Comparison of ENCODE assay signal across 11 mouse cellular contexts in the genomic region with DNA sequence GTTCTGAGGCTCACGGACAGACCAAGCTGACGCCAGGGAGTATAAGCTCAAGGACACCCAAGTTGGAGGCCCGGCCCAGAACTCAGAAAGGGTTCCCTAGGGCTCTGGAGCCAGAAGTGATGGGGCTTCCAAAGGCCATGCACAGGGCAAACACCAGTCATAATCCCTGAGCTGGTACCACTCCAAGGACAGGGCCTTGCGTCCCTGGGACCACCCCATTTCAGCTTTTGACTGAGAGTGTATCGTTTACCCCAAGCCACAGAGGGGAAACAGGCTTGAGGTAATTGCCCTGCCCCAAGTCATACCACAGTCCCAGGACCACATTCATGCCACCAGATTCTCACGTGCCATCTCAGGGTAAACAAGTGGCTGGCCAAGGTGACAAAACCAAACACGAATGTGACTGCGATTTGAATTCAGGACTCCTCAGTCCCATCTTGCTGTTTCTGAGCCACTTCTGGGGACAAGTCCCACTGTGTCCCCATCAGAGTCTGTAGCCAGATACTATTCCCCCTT. TPM values are rescaled to one million over a fixed set of nuclear protein-coding genes. Genes with fewer than 3 reads are reported as not detected.
A peak's percentile ranks its signal among the peaks of the same experiment; 100 is the strongest.
DNase-seq lines count a peak whose midpoint lies in the region; ATAC-seq and TF ChIP-seq lines count a peak whose summit lies in the region.
"Had no signal": no experiment of that assay in that cellular context is flagged by ENCODE, and none has a peak within 500 bp of the region (broad histone marks: within the 10 kb centered on the region; RNA-seq: fewer than 3 reads in every experiment).

No protein-coding gene starts in this region.

- TF ChIP-seq CTCF in gastrocnemius, adult 2 months (IDR thresholded peaks at IDR 0.05) = no peak
- no peak for TF ChIP-seq CTCF in liver, postnatal 0 days (IDR thresholded peaks at IDR 0.05; ENCODE audit: low read depth)

- 0 out of 2 replicates have a peak overlapping the region, but pooled peaks have one; percentile 2 for H3K9ac ChIP-seq in lung, embryonic 15.5 days
- H3K9ac ChIP-seq in embryonic facial prominence, embryonic 13.5 days = no peak overlapping the region
- H3K9ac ChIP-seq in liver, postnatal 0 days (replicated peaks) = peak overlapping the region; percentile 88
- H3K9ac ChIP-seq: neural tube, embryonic 12.5 days had no signal

- no peaks in the 10 kb centered on the region for H3K27me3 ChIP-seq in lung, embryonic 15.5 days
- no peaks in the 10 kb centered on the region for H3K27me3 ChIP-seq in embryonic facial prominence, embryonic 13.5 days
- H3K27me3 ChIP-seq in liver, postnatal 0 days (ENCODE audit: insufficient read depth, low read length) = no peaks in the 10 kb centered on the region
- H3K27me3 ChIP-seq: neural tube, embryonic 12.5 days had no signal

- H3K27ac ChIP-seq in gastrocnemius, adult 2 months = peak overlapping the region; percentile 83
- H3K27ac ChIP-seq in lung, embryonic 15.5 days = peak overlapping the region; percentile 72
- H3K27ac ChIP-seq in embryonic facial prominence, embryonic 13.5 days = peak overlapping the region; percentile 78
- H3K27ac ChIP-seq in liver, postnatal 0 days (ENCODE audit: low read depth) = peak overlapping the region; percentile 35
- H3K27ac ChIP-seq: neural tube, embryonic 12.5 days had no signal

- peak overlapping the region; percentile 45; the same call in 1 of the 2 replicates for H3K4me3 ChIP-seq in gastrocnemius, adult 2 months
- H3K4me3 ChIP-seq in lung, embryonic 15.5 days = no peak overlapping the region
- no peak overlapping the region for H3K4me3 ChIP-seq in embryonic facial prominence, embryonic 13.5 days
- 0 out of 2 replicates have a peak overlapping the region, but pooled peaks have one; percentile 82 for H3K4me3 ChIP-seq in liver, postnatal 0 days (ENCODE audit: low read depth, low read length)
- H3K4me3 ChIP-seq: neural tube, embryonic 12.5 days had no signal

- 66% methylated on average over 8 of the region's 8 CpGs for WGBS in lung, embryonic 15.5 days
- 87% methylated on average over 8 of the region's 8 CpGs for WGBS in embryonic facial prominence, embryonic 13.5 days
- WGBS in liver, postnatal 0 days (ENCODE audit: insufficient replicate concordance) = 83% methylated on average over 8 of the region's 8 CpGs

- H3K4me1 ChIP-seq in lung, embryonic 15.5 days = peaks cover 63% of the 10 kb centered on the region
- peaks cover 50% of the 10 kb centered on the region for H3K4me1 ChIP-seq in embryonic facial prominence, embryonic 13.5 days
- peaks cover 65% of the 10 kb centered on the region for H3K4me1 ChIP-seq in liver, postnatal 0 days (ENCODE audit: insufficient read depth)

- no peak for ATAC-seq in lung, embryonic 15.5 days (ENCODE audit: borderline replicate concordance, extremely low read depth, low FRiP score, low TSS enrichment)
- ATAC-seq in embryonic facial prominence, embryonic 13.5 days (ENCODE audit: insufficient number of reproducible peaks, insufficient read depth, low FRiP score, low TSS enrichment, low read depth) = no peak
- no peak for ATAC-seq in liver, postnatal 0 days

- intact Hi-C loops in gastrocnemius, adult 2 months (cut with DNase I) = no loop called here

- DNase-seq in gastrocnemius, adult 2 months = no peak
- DNase-seq in gastrocnemius, postnatal 4 days (ENCODE audit: low spot score in 2 of 2) = no peak
- DNase-seq in lung, postnatal 4 days = no peak
- no peak for DNase-seq in liver, postnatal 0 days
- DNase-seq in retina, postnatal 1 day = no peak
- no peak for DNase-seq in embryo, embryonic 10.5 days (ENCODE audit: low spot score)
- DNase-seq: gastrocnemius, postnatal 10 days; thymus, adult 18-20 months had no signal

- H3K4me2 ChIP-seq in lung, embryonic 15.5 days = peak overlapping the region; percentile 11; the same call in 1 of the 2 replicates
- no peak overlapping the region for H3K4me2 ChIP-seq in embryonic facial prominence, embryonic 13.5 days
- peak overlapping the region; percentile 97 for H3K4me2 ChIP-seq in liver, postnatal 0 days (ENCODE audit: low read depth, low read length)
- H3K4me2 ChIP-seq: neural tube, embryonic 12.5 days had no signal

- TF ChIP-seq EP300 in liver, postnatal 0 days (IDR thresholded peaks at IDR 0.05; ENCODE audit: low read depth) = no peak

- no peaks in the 10 kb centered on the region for H3K9me3 ChIP-seq in lung, embryonic 15.5 days
- H3K9me3 ChIP-seq in embryonic facial prominence, embryonic 13.5 days = no peaks in the 10 kb centered on the region
- H3K9me3 ChIP-seq in liver, postnatal 0 days (ENCODE audit: low read length) = no peaks in the 10 kb centered on the region
- H3K9me3 ChIP-seq: neural tube, embryonic 12.5 days had no signal

- peaks cover 4% of the 10 kb centered on the region; the same call in 1 of the 2 replicates for H3K36me3 ChIP-seq in lung, embryonic 15.5 days
- peaks cover 13% of the 10 kb centered on the region for H3K36me3 ChIP-seq in embryonic facial prominence, embryonic 13.5 days
- peaks cover 16% of the 10 kb centered on the region for H3K36me3 ChIP-seq in liver, postnatal 0 days (replicated peaks; ENCODE audit: insufficient read depth, low read length)

RNA-seq across cellular contexts. Expression of a gene that starts 4.8 kb away (rescaled TPM):
- total RNA-seq in gastrocnemius, adult 2 months (2021) = 10 to 100 TPM; 39.2 to 43.1 TPM
- total RNA-seq in gastrocnemius, postnatal 4 days (2021) = 100 to 1,000 TPM; 171 TPM
- 139 and 155 TPM in 2 replicates for polyA plus RNA-seq in lung, embryonic 15.5 days (2015; fragmentation: Nextera tagmentation; extraction: Ambion mirVana)
- polyA plus RNA-seq in embryonic facial prominence, embryonic 13.5 days (2015; fragmentation: Nextera tagmentation; extraction: Ambion mirVana) = 116 and 118 TPM in 2 replicates
- polyA plus RNA-seq in liver, postnatal 0 days (2015; fragmentation: Nextera tagmentation; extraction: Ambion mirVana) = 89.1 and 94.2 TPM in 2 replicates

RNA-seq across cellular contexts. Expression of a gene that starts 18.4 kb away (rescaled TPM):
- 10 to 100 TPM; 16.0 to 16.3 TPM for total RNA-seq in gastrocnemius, adult 2 months (2021)
- 10 to 100 TPM; 62.8 to 67.3 TPM for total RNA-seq in gastrocnemius, postnatal 4 days (2021)
- 139 and 140 TPM in 2 replicates for polyA plus RNA-seq in lung, embryonic 15.5 days (2015; fragmentation: Nextera tagmentation; extraction: Ambion mirVana)
- 155 TPM in 2 replicates for polyA plus RNA-seq in embryonic facial prominence, embryonic 13.5 days (2015; fragmentation: Nextera tagmentation; extraction: Ambion mirVana)
- polyA plus RNA-seq in liver, postnatal 0 days (2015; fragmentation: Nextera tagmentation; extraction: Ambion mirVana) = 30.2 and 32.5 TPM in 2 replicates

RNA-seq across cellular contexts. Expression of a gene that starts 45.0 kb away (rescaled TPM):
- 10 to 100 TPM; 34.3 to 41.3 TPM for total RNA-seq in gastrocnemius, adult 2 months (2021)
- 10 to 100 TPM; 50.3 to 53.5 TPM for total RNA-seq in gastrocnemius, postnatal 4 days (2021)
- polyA plus RNA-seq in lung, embryonic 15.5 days (2015; fragmentation: Nextera tagmentation; extraction: Ambion mirVana) = 56.1 and 64.7 TPM in 2 replicates
- polyA plus RNA-seq in embryonic facial prominence, embryonic 13.5 days (2015; fragmentation: Nextera tagmentation; extraction: Ambion mirVana) = 53.8 and 67.7 TPM in 2 replicates
- 15.2 and 16.0 TPM in 2 replicates for polyA plus RNA-seq in liver, postnatal 0 days (2015; fragmentation: Nextera tagmentation; extraction: Ambion mirVana)

Comparison
In these comparisons a context has a peak if more than half of its experiments do, and no peak if none do; other contexts are left out.
1. H3K4me3 ChIP-seq: peak in gastrocnemius, adult 2 months (single experiment) and liver, postnatal 0 days (single experiment); none in lung, embryonic 15.5 days (single experiment) and embryonic facial prominence, embryonic 13.5 days (single experiment).
2. Peak in every context shown above with its lines, with median percentiles within 50 percentile points of each other: H3K27ac ChIP-seq.